Mouse (Mus musculus) natural killer cell, adult 2 months (primary cell): ENCODE results near the gene Cd38.

Experiments
- DNase-seq, 2 experiments: peaks; one replicate each; pipeline ENCODE4 v3.0.0; 2022; ENCODE audit warnings: low spot score in 2 of 2

Gene Cd38

GRCm38 (mm10) chr5:43868253-43868652, at the start of gene Cd38:
Cd38 (plus strand) TSS chr5:43868553.
- DNase-seq, result no peak

GRCm38 (mm10) chr5:43818695-43819094, 49.7 kb upstream of the Cd38 start, which contains the start of gene Bst1:
Bst1 (plus strand) TSS chr5:43818885.
- DNase-seq, result no peak

GRCm38 (mm10) chr5:43820785-43821184, 47.6 kb upstream of the Cd38 start:
- no peak for DNase-seq

GRCm38 (mm10) chr5:43821538-43821937, 46.8 kb upstream of the Cd38 start, which contains the start of gene Fbxl5:
Fbxl5 (minus strand) TSS chr5:43821638.
- no peak for DNase-seq

GRCm38 (mm10) chr5:43822199-43822598, 46.2 kb upstream of the Cd38 start:
- DNase-seq, result no peak

GRCm38 (mm10) chr5:43822824-43823223, 45.5 kb upstream of the Cd38 start:
- DNase-seq, result no peak

GRCm38 (mm10) chr5:43824580-43824979, 43.8 kb upstream of the Cd38 start:
- peak; percentile 88 to 90 for DNase-seq

- DNase-seq, result no peak
Measured at GRCm38 (mm10) chr5:43826883-43827282, 41.5 kb upstream of the Cd38 start.

- DNase-seq, result no peak
Measured at GRCm38 (mm10) chr5:43827366-43827765, 41.0 kb upstream of the Cd38 start.

GRCm38 (mm10) chr5:43836590-43836989, 31.8 kb upstream of the Cd38 start:
- DNase-seq, result no peak

GRCm38 (mm10) chr5:43837372-43837771, 31.0 kb upstream of the Cd38 start:
- peak; percentile 42 to 63 for DNase-seq

- DNase-seq, result peak; percentile 53 to 75
Measured at GRCm38 (mm10) chr5:43841144-43842010, 27.0 kb upstream of the Cd38 start.

- DNase-seq, result peak in 1 of 2 experiments; percentile 34
Measured at GRCm38 (mm10) chr5:43842011-43842285, 26.4 kb upstream of the Cd38 start.

- DNase-seq, result no peak
Measured at GRCm38 (mm10) chr5:43842576-43843155, 25.7 kb upstream of the Cd38 start.

- no peak for DNase-seq
Measured at GRCm38 (mm10) chr5:43845083-43845482, 23.3 kb upstream of the Cd38 start.

GRCm38 (mm10) chr5:43845646-43846045, 22.7 kb upstream of the Cd38 start:
- peak in 1 of 2 experiments; percentile 48 for DNase-seq

GRCm38 (mm10) chr5:43846227-43846626, 22.1 kb upstream of the Cd38 start:
- no peak for DNase-seq

GRCm38 (mm10) chr5:43847555-43847954, 20.8 kb upstream of the Cd38 start:
- DNase-seq, result no peak

GRCm38 (mm10) chr5:43848275-43848674, 20.1 kb upstream of the Cd38 start:
- DNase-seq, result no peak

- DNase-seq, result peak; percentile 42 to 47
Measured at GRCm38 (mm10) chr5:43853096-43853867, 15.1 kb upstream of the Cd38 start.

- DNase-seq, result no peak
Measured at GRCm38 (mm10) chr5:43853868-43854488, 14.4 kb upstream of the Cd38 start.

GRCm38 (mm10) chr5:43855769-43856168, 12.6 kb upstream of the Cd38 start:
- peak in 1 of 2 experiments; percentile 34 for DNase-seq
